Mouse (Mus musculus) adrenal gland, postnatal 10 days (tissue): ENCODE data around the gene Rsad1. TPM values are rescaled to one million over a fixed set of nuclear protein-coding genes. Genes with fewer than 3 reads are reported as not detected.

ENCODE experiments used
- DNase-seq: peaks from one replicate; pipeline ENCODE4 v3.0.0; 2021; ENCODE audit warnings: mixed read lengths
- long read RNA-seq, 2 experiments: library from polyadenylated mRNA; stranded (forward); transcript quantifications; one replicate each; pipeline ENCODE4 v2.0.0; 2021
- total RNA-seq, 2 experiments: library from RNA; stranded (reverse); gene quantifications; 2 replicates each; pipeline ENCODE4 v1.2.3; 2021

The Rsad1 gene
- total RNA-seq = 10 to 100 TPM in 1 of 2 experiments, 1 to 10 TPM in 1; 8.3 to 10.1 TPM
- long read RNA-seq, experiment 1, full-length matches to known transcripts = 7 of 14 reads
- long read RNA-seq, experiment 1, partial matches to known transcripts = 3 of 14 reads
- long read RNA-seq, experiment 1, other reads (novel, unspliced or antisense) = 4 of 14 reads
- long read RNA-seq, experiment 2, partial matches to known transcripts = 0 of 1 reads
- long read RNA-seq, experiment 2, other reads (novel, unspliced or antisense) = 1 of 1 reads

DNA sequence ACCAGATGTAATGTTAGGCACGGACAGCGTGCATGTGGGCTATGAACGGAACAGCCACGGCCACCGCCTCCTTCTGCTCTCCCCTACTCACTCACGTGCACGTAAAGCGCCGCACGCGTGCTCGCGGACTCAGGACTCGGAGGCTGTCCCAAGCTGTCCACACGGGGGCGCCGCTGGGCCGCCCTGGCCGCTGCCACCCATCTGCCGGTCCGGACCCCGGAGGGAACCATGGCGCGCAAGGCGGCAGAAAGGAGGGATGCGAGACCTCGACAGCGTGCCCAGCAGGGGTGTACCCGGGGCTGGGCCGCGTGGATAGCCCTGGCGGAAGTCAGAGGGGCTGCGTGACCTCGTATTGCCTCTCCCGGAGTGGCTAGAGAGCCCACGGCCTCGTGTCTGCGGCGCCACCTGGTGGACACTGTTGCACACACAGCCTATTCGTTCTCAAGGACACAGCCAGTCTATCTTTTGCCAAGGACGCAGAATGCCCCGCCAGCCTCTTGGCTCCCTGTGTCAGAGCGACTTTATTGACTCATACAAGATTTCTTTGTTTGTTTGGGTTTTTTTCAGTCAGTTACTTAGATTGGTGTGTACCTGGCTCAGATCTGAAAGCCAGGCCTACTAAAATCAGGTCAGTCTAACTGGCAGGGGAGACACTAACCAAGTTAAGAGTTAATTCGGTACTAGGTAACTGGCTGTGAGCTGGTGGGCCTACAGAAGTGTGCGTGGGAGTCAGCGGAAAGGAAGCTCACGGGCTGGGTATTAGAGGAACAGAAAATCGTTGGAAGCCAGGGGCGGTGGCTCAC is at the start of gene Rsad1:
TSS of gene Rsad1 (minus strand) at position 368 of the 803 bp plus-strand sequence.
- DNase-seq = peak; percentile 96

DNA sequence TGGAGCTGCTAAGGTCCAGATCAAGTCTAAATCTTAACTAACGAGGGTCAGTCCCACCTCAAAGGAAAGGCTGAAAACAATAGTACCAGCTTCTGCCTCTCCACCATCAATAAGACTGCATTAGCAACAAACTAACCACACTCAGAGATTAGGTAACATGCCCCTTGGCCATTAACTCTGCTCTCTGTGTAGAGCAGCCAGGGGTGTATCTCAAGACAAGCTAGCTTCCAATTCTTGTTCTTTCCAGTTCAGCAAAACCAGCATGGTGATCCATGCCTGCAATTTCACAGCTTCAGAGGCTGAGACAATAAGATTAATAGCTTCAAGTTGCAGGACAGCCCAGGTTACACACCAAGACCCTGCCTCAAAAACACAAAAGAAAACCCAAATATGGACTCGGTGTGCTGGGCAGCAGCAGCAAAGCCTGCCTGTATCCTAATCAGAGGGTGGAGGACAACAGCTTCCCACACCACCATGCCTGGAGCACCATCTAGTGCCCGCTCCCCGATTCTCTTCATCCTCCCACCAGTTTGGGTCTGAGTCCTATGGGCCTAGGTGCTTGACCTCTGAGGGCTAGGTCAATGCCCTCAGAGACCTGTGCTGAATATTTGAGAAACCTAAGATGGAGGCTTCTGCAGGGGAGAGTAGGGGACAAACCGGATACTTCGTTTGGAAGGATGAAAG is 49.5 kb upstream of the Rsad1 start:
- DNase-seq = no peak

- DNase-seq = peak; percentile 90
Observed at GRCm38 (mm10) chr11:94597319-94597718, 48.3 kb upstream of the Rsad1 start.

- peak; percentile 27 for DNase-seq
Observed at GRCm38 (mm10) chr11:94596311-94596852, 47.3 kb upstream of the Rsad1 start.

GRCm38 (mm10) chr11:94587511-94587910 is 38.5 kb upstream of the Rsad1 start:
- DNase-seq = no peak

DNA sequence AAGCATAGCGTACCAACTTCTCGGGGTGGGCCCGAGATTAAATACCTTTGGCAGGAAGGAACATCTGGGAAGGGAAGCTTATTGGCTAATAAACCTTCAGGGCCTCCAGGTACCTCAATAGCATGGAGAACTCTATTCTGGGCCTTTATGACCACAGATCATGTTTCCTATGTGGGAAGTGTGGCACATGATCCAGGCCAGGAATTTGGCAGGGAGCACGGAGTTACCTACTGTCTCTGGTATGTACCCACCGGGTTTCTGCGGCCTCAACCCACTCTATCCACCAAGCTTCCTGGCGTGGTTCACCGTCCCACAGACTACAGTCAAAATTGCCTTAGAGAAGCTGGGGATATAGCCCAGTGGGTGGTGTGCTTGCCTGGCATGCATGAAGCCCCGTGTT is 36.0 kb upstream of the Rsad1 start:
- DNase-seq = no peak

GRCm38 (mm10) chr11:94580111-94580740 is 31.2 kb upstream of the Rsad1 start:
- DNase-seq = no peak

DNA sequence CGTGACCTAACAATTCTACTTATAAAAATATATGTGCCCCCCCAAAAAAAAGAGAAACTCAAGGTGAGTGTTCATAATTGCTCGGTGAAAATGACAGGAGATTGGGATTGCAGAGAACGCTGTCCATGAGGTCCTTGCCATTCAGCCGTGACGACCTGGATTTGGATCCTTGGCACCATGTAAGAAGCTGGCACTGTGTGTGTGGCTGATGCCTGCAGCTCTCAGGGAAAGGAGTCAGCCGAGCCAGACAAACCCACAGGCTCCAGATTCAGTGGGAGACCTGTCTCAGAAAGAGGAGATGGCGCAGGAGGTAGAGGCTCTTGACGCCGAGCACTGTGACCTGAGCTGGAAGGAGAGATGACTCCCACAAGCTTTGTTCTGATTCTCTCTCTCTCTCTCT is 27.3 kb upstream of the Rsad1 start:
- DNase-seq = no peak

DNA sequence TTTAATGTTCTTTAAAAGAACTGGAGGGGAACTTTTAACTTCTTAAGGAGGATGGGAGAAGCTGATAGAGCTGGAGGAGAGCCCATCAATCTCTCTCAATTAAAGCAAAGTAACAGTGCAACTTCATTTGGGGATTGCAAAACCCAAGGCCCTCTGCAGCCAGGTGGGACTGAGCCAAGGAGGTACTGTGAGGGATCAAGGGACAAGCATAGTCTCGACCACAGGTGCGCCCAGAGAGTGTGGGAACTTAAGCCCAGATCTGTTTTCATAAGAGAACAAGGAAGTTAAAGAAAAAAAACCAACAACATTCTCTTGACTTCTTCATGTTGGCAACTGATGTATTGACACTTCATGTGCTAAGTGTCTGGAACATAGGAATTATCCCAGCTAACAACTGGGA is 26.0 kb upstream of the Rsad1 start:
- no peak for DNase-seq

GRCm38 (mm10) chr11:94574560-94574959 is 25.5 kb upstream of the Rsad1 start:
- no peak for DNase-seq

GRCm38 (mm10) chr11:94571850-94572249 is 22.8 kb upstream of the Rsad1 start:
- DNase-seq = no peak

- DNase-seq = peak; percentile 48
Observed at GRCm38 (mm10) chr11:94570612-94571011, 21.6 kb upstream of the Rsad1 start.

- no peak for DNase-seq
Observed at GRCm38 (mm10) chr11:94567326-94567725, 18.3 kb upstream of the Rsad1 start.

GRCm38 (mm10) chr11:94566534-94566933 is 17.5 kb upstream of the Rsad1 start:
- no peak for DNase-seq

DNA sequence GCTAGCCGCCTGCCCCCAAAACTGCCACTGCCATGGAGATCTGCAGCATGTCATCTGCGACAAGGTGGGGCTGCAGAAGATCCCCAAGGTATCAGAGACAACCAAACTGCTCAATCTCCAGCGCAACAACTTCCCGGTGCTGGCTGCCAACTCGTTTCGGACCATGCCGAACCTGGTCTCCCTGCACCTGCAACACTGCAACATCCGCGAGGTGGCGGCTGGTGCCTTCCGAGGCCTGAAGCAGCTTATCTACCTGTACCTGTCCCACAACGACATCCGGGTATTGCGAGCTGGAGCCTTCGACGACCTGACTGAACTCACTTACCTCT is 16.1 kb upstream of the Rsad1 start:
- DNase-seq = no peak

- peak; percentile 70 for DNase-seq
Observed at GRCm38 (mm10) chr11:94564437-94565150, 15.5 kb upstream of the Rsad1 start, which contains the start of gene Chad. Gene Chad, plus strand, starts transcription at chr11:94565047.

DNA sequence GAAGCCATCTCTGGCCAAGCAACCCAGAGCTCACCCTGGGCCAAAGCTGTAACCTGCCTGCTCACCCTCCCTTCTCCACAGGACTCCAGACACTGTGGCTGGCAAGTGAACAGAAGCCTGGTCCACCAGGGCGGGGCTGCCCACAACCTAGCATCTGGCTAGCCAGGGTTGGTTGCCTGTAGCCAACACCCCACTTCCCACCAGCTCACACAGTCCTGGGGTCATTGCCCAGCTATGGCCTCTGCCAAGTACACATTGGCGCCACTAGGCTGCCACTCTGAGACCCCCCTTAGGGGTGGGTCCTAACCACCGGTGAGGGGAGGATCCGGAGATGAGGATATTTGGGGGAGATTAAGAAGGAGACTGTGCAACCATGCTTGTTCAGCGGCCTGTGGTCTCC is 14.8 kb upstream of the Rsad1 start:
- DNase-seq = no peak

DNA sequence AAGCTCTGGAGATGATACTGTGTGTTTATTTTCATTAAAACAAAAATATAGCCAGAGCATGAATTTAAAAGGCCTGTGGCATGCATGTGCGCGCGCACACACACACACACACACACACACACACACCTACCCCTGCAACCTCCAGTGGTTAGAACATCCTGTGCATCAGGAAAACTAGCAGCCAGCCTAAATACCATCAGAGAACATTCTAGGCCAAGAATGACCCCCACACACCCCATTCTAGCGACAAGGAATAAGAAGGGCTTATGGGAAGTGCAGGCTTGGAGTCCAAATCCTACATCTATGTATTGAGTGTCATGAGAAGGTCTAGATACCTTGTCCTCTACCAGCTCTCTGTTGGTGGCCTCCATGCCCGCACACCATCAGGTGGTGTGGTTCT is 14.3 kb upstream of the Rsad1 start:
- no peak for DNase-seq

- DNase-seq = no peak
Observed at GRCm38 (mm10) chr11:94558226-94558625, 9.2 kb upstream of the Rsad1 start.

GRCm38 (mm10) chr11:94550442-94550744 is 1.3 kb upstream of the Rsad1 start:
- DNase-seq = no peak

- DNase-seq = no peak
Observed at GRCm38 (mm10) chr11:94549691-94550441, 811 bp upstream of the Rsad1 start.
